Mouse (Mus musculus) colon, adult 2 months (tissue): ENCODE results near the gene Gm20816. TPM values are rescaled to one million over a fixed set of nuclear protein-coding genes. Genes with fewer than 3 reads are reported as not detected.

Experiments
- polyA plus RNA-seq: library from polyadenylated mRNA; depleted of rRNA; stranded (reverse); fragments of >200 nt; gene quantifications from 2 replicates; pipeline ENCODE4 v1.2.3, GENCODE M21; 2012; rRNA removed

The Gm20816 gene
- not detected in 2 replicates for polyA plus RNA-seq

DNA sequence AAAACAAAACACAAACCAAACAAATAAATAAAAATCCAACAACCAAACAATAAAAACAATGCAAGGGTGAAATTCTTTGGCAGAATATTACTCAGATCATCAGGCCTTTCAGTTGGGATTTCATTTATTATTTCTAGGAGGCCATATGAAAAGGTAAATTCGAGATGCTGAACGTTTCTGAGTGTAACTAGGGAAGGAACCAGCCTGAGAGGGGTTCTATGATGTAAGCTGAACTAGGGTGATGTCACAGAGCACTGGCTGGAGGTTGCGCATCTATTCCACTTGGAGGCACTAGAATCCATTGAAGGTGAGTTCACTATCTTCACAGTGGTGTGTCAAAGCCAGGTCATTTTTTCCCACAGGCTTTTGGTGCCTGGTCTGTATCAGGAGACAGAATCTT, at the start of gene Gm20816:
TSS of gene Gm20816 (plus strand) at position 301 of the 400 bp plus-strand sequence.

Other genes starting within 250 kb of the Gm20816 start
- gene Gm20937, start 243.1 kb upstream of the Gm20816 start, polyA plus RNA-seq = not detected in 2 replicates